Mouse (Mus musculus) liver, postnatal 0 days (tissue): ENCODE results near the gene Zfp334.

Experiments
- CTCF ChIP-seq: sonication (generic); IDR thresholded peaks from 2 replicates; pipeline ENCODE4 v1.5.1; 2016; ENCODE audit warnings: antibody characterized with exemption, low read depth
- EP300 ChIP-seq: IDR thresholded peaks from 2 replicates; pipeline ENCODE4 v1.6.1; 2016; ENCODE audit warnings: antibody characterized with exemption, low read depth, mild to moderate bottlenecking

GRCm38 (mm10) chr2:165392156-165392555, 4.1 kb upstream of the Zfp334 start:
- no peak for TF ChIP-seq CTCF
- TF ChIP-seq EP300: no peak
